16 mouse cellular contexts compared by ENCODE assay signal in the genomic region with DNA sequence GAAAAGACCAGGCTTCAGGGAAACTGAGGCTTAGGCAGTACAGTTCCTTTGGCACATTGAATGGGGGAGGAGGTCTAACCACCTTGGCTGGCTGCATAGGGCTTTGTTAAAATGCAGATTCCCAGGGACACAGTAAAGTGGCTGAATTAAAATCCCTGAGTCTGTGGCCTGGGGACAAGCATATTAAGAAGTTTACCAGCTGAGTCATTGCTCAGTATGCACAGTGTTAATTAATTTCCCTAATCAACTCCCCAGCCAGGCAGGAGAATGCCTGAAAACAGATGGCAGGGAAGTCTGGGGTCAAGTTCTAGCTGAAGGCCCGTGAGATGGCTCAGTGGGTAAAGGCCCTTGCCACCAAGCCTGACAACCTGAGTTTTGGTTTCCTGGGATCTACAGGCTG. TPM values are rescaled to one million over a fixed set of nuclear protein-coding genes. Genes with fewer than 3 reads are reported as not detected.
"Had no signal": no experiment of that assay in that cellular context is flagged by ENCODE, and none has a peak within 500 bp of the region (broad histone marks: within the 10 kb centered on the region; RNA-seq: fewer than 3 reads in every experiment).

No protein-coding gene starts in this region.

- H3K4me3 ChIP-seq: layer of hippocampus, adult 2 months; limb, embryonic 10.5 days; liver, embryonic 12.5 days; midbrain, embryonic 12.5 days; myocyte; neural tube, embryonic 15.5 days had no signal

- H3K4me1 ChIP-seq: liver, embryonic 12.5 days had no signal

- H3K9ac ChIP-seq: liver, embryonic 12.5 days; lung, embryonic 14.5 days; midbrain, embryonic 12.5 days; neural tube, embryonic 15.5 days had no signal

- H3K27ac ChIP-seq: layer of hippocampus, adult 2 months; limb, embryonic 10.5 days; liver, embryonic 12.5 days; midbrain, embryonic 12.5 days; neural tube, embryonic 15.5 days had no signal

- H3K4me2 ChIP-seq: liver, embryonic 12.5 days; lung, embryonic 14.5 days; midbrain, embryonic 12.5 days; neural tube, embryonic 15.5 days had no signal

- ATAC-seq: liver, embryonic 12.5 days had no signal

- H3K36me3 ChIP-seq: limb, embryonic 10.5 days; liver, embryonic 12.5 days; midbrain, embryonic 12.5 days; neural tube, embryonic 15.5 days had no signal

- H3K27me3 ChIP-seq: liver, embryonic 12.5 days; midbrain, embryonic 12.5 days; neural tube, embryonic 15.5 days had no signal

- DNase-seq: kidney, adult 18-20 months; kidney, postnatal 4 days; lung, embryonic 14.5 days; lung, postnatal 10 days; lung, postnatal 4 days; right cerebral cortex, postnatal 4 days; spleen, adult 18-20 months; thymus, adult 18-20 months; thymus, postnatal 14 days had no signal

- H3K9me3 ChIP-seq: limb, embryonic 10.5 days; liver, embryonic 12.5 days; midbrain, embryonic 12.5 days; neural tube, embryonic 15.5 days had no signal

RNA-seq across cellular contexts. Expression of gene Rgs6, which starts 15.2 kb away (rescaled TPM):
- total RNA-seq: megakaryocyte, adult 5-6 weeks had no signal
- polyA plus RNA-seq: limb, embryonic 10.5 days; myocyte had no signal
